Mouse (Mus musculus) C2C12 (cell line): ENCODE results near the gene Sidt1. TPM values are rescaled to one million over a fixed set of nuclear protein-coding genes. Genes with fewer than 3 reads are reported as not detected.

ENCODE experiments used
- H3K27me3 ChIP-seq: one replicate; pipeline ENCODE4 v1.6.1; 2011; ENCODE audit not compliant: control insufficient read depth, insufficient read depth, insufficient read length
- H3K36me3 ChIP-seq: one replicate; pipeline ENCODE4 v1.6.1; 2011; ENCODE audit not compliant: control insufficient read depth, insufficient read depth
- H3K4me3 ChIP-seq: one replicate; pipeline ENCODE4 v1.5.1; 2011; ENCODE audit warnings: mild to moderate bottlenecking, control low read depth; ENCODE audit not compliant: poor library complexity, insufficient read depth, severe bottlenecking
- H3K79me2 ChIP-seq: one replicate; pipeline ENCODE4 v1.6.1; 2011; ENCODE audit not compliant: control insufficient read depth, insufficient read depth
- H3K79me3 ChIP-seq: one replicate; pipeline ENCODE4 v1.6.1; 2011; ENCODE audit warnings: low read depth, control low read depth
- H3ac ChIP-seq: one replicate; pipeline ENCODE3; 2011; ENCODE audit warnings: low read depth; ENCODE audit not compliant: control insufficient read depth, insufficient read length
- CEBPB ChIP-seq: IDR thresholded peaks from one replicate; pipeline ENCODE4 v1.6.1; 2011; ENCODE audit warnings: low read depth, mild to moderate bottlenecking, control low read depth, moderate library complexity
- CTCF ChIP-seq: IDR thresholded peaks from one replicate; pipeline ENCODE4 v1.5.1; 2011; ENCODE audit not compliant: control insufficient read depth, insufficient read depth, insufficient read length
- FOSL1 ChIP-seq: IDR thresholded peaks from one replicate; pipeline ENCODE4 v1.8.0; 2011; ENCODE audit warnings: mild to moderate bottlenecking, low read length; ENCODE audit not compliant: poor library complexity, insufficient read depth, severe bottlenecking
- MAX ChIP-seq: IDR thresholded peaks from one replicate; pipeline ENCODE4 v1.6.1; 2011; ENCODE audit warnings: mild to moderate bottlenecking, control low read depth
- MYOD1 ChIP-seq: IDR thresholded peaks from one replicate; pipeline ENCODE4 v1.6.1; 2011; ENCODE audit warnings: low read depth; ENCODE audit not compliant: control insufficient read depth, insufficient read length
- MYOG ChIP-seq: IDR thresholded peaks from one replicate; pipeline ENCODE4 v1.6.1; 2011; ENCODE audit not compliant: control insufficient read depth, insufficient read length; ENCODE audit errors: extremely low read depth
- USF1 ChIP-seq: IDR thresholded peaks from one replicate; pipeline ENCODE4 v1.6.1; 2011; ENCODE audit warnings: low read depth, mild to moderate bottlenecking, control low read depth, moderate library complexity
- polyA plus RNA-seq: library from polyadenylated mRNA; unstranded; fragments of >200 nt; fragmentation: generic; extraction: Trizol; gene quantifications from one replicate; pipeline ENCODE4 v1.2.1, GENCODE M21; 2012; ENCODE audit warnings: missing spikeins

Gene Sidt1
- polyA plus RNA-seq, 1 experiment: not detected

DNA sequence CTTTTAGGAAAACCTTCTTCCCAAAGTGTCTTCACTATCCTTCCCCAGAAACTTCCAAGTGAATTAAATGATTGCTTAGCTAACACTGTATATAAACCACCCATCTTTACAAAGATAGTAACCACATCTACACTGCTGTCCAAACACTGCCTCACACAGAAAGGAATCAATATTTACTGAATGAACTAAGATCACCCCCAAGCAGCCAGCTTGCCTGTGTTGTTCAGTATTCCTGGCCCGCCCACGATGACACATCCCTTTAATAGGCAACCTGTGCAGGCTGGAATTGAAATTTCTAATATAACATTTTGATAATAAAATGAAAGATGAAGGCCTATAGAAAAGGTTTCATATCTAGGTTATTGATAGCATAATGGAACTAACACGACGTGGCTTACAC is 16.6 kb downstream of the Sidt1 start:
- TF ChIP-seq FOSL1: no peak

DNA sequence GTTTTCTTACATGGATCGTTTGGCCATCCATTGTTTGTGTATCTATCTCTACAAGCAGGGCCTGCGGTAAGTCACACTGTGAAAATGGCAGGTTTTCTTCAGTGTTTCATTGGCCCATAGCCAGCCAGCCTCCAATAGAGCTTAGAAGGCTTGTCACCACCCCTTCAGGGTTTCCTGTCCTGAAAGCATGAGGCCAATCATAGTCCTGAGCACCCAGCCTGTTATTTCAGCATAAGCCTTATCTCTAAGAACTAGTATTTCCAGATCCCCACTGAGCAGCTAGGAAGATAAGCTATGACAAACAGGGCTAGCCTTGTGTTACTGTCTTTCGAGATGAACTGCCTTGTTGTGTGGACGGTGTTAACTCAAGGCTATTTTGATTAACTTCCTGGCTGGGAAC is 19.6 kb downstream of the Sidt1 start:
- H3K4me3 ChIP-seq: no peak overlapping the region
- no peaks in the 10 kb centered on the region for H3K79me3 ChIP-seq
- no peak overlapping the region for H3ac ChIP-seq
- no peaks in the 10 kb centered on the region for H3K36me3 ChIP-seq
- no peaks in the 10 kb centered on the region for H3K79me2 ChIP-seq
- TF ChIP-seq FOSL1: no peak
- TF ChIP-seq MAX: no peak
- no peak for TF ChIP-seq CEBPB
- TF ChIP-seq MYOG: no peak
- no peak for TF ChIP-seq MYOD1
- no peak for TF ChIP-seq CTCF
- TF ChIP-seq USF1: no peak
- peaks cover 3% of the 10 kb centered on the region for H3K27me3 ChIP-seq

More for the DNA sequence above, 16.6 kb downstream of the Sidt1 start:
- H3K79me3 ChIP-seq: no peaks in the 10 kb centered on the region
- H3K27me3 ChIP-seq: peaks cover 3% of the 10 kb centered on the region
- no peaks in the 10 kb centered on the region for H3K36me3 ChIP-seq
- H3K4me3 ChIP-seq: no peak overlapping the region
- no peaks in the 10 kb centered on the region for H3K79me2 ChIP-seq
- H3ac ChIP-seq: no peak overlapping the region

DNA sequence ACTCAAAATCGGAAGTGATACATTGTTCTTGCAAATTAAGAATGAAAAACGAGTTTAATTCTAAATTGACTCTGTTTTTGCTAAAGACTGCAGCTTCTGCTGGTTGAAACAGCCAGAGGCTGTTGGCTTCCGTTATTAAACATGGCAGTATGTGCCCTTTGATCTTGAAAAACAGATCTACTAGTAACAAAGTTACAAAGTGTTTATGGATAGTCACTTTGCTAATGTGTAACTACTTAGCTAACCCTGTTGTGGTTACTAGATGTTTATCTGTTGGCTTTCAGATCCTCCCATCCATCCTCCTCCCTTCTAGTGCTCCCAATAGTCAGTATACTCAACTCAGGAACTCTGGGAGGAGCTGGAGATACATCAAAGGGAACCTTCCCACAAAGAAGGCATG is 27.4 kb downstream of the Sidt1 start:
- Histone ChIP-seq H3K79me2 (no peaks in the 10 kb centered on the region), H3K36me3 (no peaks in the 10 kb centered on the region), H3K27me3 (no peaks in the 10 kb centered on the region), H3K79me3 (no peaks in the 10 kb centered on the region), H3K4me3 (no peak overlapping the region), H3ac (no peak overlapping the region)
- TF ChIP-seq CEBPB (no peak), CTCF (no peak), FOSL1 (no peak), USF1 (no peak), MAX (no peak), MYOG (no peak), MYOD1 (no peak)

DNA sequence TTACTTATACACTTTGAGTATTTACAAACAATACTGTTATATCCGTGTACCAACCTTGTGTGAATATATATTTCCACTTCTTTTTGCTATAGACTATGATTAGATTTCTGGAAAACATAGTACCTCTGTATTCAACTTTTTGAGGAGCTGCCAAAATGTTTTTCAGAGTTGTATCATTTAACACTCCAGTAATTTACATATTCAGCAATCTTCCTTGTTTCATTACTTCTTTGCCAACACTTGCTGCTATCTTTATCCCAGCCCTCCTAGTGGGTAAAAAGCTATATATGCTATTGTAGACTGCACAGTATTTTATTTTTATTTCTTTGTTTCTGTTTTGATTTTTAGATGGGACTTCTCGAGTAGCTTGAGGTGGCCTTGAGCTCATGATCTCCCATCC is 29.2 kb downstream of the Sidt1 start:
- Histone ChIP-seq H3K79me2 (no peaks in the 10 kb centered on the region), H3K36me3 (no peaks in the 10 kb centered on the region), H3K27me3 (no peaks in the 10 kb centered on the region), H3K79me3 (no peaks in the 10 kb centered on the region), H3ac (no peak overlapping the region), H3K4me3 (no peak overlapping the region)
- TF ChIP-seq FOSL1 (no peak), MAX (no peak), CTCF (no peak), CEBPB (no peak), MYOG (no peak), USF1 (no peak), MYOD1 (no peak)

DNA sequence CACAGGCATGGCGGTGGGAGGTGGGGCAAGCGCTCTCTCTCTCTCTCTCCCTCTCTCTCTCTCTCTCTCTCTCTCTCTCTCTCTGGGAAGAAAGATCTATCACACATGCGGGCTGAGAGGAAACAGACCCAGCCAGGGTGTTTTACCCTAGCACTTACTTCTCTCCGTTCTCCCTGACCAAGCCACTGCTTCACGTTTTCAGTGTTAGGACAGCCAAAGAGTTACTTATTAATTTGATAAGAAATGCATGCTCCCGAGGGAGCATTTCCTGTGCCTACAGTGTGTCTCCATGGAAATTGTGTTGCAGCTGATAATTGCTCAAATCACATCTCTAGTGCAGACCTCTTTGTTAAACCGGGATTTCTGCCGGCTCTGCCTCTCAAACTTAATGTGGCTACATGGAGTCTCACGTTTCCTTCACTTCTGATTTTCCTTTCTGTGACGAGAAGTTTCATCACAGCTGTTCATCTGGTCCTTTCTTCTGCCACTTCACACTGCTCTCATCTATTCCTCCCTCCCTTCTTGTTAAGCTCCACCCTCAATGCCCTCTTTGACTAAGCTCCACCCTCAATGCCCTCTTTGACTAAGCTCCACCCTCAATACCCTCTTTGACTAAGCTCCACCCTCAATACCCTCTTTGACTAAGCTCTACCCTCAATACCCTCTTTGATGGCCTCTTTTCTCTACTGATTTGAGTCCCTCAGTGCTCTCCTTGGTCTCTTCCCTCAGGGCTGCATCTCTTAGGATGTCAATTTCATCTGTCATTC is 30.7 kb downstream of the Sidt1 start:
- Histone ChIP-seq H3K36me3 (no peaks in the 10 kb centered on the region), H3K79me3 (no peaks in the 10 kb centered on the region), H3K27me3 (no peaks in the 10 kb centered on the region), H3K79me2 (no peaks in the 10 kb centered on the region), H3ac (no peak overlapping the region), H3K4me3 (no peak overlapping the region)
- TF ChIP-seq MYOD1 (no peak), CTCF (no peak), MAX (no peak), USF1 (no peak), MYOG (no peak), CEBPB (no peak), FOSL1 (no peak)

DNA sequence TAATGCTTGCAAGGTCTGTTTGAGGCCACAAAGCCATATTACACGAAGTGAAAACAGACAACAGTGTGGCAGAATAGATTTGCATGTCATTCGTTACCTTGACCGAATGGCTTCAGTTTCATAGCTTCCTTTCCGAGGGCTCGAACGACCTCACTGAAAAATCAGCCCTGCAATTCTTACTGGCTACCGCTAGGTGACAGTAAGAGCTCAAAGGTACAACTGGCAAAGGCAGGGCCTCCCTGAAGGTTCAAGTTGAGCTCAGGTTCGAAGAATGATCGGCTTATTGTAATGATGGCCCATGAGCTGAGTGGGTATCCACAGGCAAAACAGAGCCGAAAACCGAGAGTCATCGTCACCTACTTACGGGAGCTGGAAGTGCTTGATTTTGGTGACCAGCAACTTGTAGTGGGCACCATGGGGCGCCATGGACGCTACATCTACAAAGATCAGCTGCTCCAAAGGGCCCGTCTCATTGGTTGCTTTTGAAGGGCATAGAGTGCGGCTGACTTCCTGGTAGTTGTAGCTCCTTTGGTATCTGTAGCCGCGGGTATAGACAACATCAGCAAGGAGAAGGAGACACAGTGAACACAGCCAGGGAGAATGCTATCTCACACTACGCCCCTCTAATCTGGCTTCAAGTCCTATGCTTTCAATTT is 33.4 kb downstream of the Sidt1 start:
- Histone ChIP-seq H3K4me3 (no peak overlapping the region), H3K79me2 (no peaks in the 10 kb centered on the region), H3K36me3 (no peaks in the 10 kb centered on the region), H3ac (no peak overlapping the region), H3K27me3 (no peaks in the 10 kb centered on the region), H3K79me3 (no peaks in the 10 kb centered on the region)
- no peak for TF ChIP-seq MYOD1
- TF ChIP-seq MAX: no peak
- no peak for TF ChIP-seq FOSL1
- TF ChIP-seq USF1: no peak
- TF ChIP-seq CEBPB: no peak
- TF ChIP-seq CTCF: no peak
- no peak for TF ChIP-seq MYOG
